Mouse (Mus musculus): ENCODE measurements around the gene Isl1. TPM values are rescaled to one million over a fixed set of nuclear protein-coding genes. Genes with fewer than 3 reads are reported as not detected.

Gene Isl1
- total RNA-seq, 2 experiments from 2014 or later = not detected

DNA sequence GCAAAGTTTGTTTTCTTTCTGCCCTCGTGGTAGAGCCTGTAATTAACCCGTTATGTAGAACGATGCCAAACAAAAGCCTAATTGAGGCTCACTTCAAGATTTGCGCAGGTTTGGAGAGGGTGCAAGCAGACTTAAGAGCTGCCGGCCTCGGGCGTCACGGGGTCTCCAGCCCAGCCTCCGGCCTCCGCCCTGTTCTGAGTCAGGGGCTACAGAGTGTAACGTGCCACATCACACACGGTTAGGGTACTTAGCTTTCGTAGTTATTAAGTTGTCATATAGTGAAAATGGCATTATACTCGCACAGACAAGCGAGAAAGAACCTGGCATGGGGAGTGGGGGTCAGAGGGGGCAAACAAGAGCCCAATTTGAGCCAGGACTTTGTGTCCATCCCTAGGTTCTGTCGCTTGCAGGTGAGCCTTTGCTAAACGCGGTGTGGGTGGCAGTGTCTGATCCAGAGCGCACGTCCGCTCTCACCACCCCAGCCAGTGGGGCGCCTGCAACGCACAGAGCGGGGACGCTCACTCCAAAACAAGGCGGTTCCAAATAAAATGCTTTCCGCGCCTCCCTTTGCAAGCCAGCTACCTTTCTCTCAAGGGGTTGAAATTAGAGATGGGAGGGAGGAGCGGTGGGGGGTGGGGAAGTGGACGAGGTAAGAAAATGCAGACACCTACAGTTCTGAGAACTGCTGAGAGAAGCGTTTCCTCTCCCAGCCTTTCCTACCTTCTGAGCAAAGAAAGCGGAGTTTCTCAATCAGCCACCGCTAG is 12.3 kb downstream of the Isl1 start:
- no peak for ATAC-seq (replicated peaks; ENCODE audit: low FRiP score, poor library complexity, severe bottlenecking)

DNA sequence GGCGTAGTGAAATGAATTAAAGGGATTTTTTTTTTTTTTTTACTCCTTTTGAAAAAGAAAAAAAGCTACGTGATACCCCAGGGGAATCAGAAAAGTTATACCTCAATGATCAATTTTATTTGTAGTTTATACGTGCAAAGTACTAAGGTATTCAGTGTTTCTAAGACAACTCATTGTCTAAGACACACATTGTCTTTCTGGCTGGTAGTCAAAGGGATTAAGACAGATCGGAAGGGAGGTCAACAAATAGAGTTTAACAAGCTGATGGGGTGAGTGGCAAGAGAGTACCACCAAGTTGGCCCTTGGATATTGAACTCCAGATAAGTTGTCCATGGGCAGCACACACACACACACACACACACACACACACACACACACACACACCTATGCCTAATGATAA is 14.1 kb downstream of the Isl1 start:
- ATAC-seq (replicated peaks; ENCODE audit: low FRiP score, poor library complexity, severe bottlenecking) = no peak

DNA sequence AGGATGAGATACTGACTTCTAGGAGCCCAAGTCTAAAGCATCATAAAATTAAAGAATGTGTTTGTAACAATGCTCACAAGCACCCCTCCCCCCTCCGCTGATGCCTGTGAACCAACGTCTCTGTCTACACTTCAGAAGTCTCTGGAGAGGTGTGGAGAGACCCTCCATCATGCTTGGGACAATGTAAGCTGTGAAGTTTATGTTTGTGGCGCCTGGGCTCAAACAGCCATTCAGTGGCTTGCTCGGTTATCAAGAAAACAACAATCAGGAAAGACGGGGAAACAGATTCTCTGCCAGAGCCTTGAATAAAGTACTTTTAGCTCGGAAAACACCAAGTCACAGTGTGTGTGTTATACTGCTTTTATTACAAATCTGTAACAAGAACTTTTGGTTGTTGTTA is 14.8 kb downstream of the Isl1 start:
- no peak for ATAC-seq (replicated peaks; ENCODE audit: low FRiP score, poor library complexity, severe bottlenecking)

DNA sequence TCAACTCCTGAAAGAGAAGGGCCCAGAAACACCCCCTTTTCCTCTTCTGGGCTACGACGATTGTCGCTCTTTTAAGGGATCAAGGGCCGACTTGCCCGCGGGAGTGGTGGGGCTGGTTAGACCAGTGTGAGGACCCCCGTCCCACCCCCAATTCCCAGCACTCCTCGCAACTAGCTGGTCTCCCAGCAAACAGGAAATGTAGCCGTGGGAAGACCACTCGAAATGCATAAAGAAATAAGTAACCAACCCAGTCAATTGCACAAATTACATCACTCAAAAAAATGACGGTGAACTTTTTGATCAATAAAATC is 15.4 kb downstream of the Isl1 start:
- ATAC-seq (replicated peaks; ENCODE audit: low FRiP score, poor library complexity, severe bottlenecking) = no peak

DNA sequence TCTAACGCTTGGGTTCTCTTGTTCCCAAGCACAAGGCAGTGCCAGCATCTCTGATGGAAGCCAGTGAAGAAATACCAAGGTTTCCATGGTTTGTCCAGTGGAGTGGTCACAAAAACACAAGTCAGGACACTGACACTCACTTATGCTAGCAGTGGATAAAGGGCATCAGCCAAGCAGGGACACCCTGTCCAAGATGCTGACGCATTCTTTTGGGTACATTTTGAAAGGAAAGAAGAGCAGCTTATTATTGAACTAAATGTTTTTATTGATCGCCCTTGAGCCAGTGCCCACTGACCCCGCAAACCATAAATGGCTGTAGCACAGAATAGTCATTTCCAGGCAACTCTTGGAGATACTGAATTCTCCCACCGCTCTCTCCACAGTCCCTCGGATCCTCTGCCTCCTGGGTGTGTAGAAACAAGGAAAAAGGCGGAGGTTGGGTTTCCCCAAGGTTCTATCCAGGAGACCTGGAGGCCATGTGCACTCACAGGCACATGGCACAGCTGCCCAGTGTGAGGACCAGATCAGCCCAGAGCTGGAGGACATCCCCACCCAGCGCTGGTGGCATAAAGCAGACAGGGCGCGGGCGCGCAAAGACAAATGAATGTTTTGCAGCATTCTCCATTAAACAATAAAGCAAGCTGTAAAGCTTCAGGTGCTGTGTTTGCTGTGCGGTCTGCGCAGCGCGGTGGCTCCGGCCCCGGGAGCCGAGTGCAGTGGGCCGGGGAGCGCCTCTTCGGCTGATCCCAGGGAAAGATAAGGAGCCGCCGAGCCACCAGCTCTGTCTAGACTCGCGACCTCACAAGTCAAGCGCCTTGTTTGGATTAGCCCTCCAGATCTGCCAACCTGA is 16.0 kb downstream of the Isl1 start:
- ATAC-seq (replicated peaks; ENCODE audit: low FRiP score, poor library complexity, severe bottlenecking) = no peak

DNA sequence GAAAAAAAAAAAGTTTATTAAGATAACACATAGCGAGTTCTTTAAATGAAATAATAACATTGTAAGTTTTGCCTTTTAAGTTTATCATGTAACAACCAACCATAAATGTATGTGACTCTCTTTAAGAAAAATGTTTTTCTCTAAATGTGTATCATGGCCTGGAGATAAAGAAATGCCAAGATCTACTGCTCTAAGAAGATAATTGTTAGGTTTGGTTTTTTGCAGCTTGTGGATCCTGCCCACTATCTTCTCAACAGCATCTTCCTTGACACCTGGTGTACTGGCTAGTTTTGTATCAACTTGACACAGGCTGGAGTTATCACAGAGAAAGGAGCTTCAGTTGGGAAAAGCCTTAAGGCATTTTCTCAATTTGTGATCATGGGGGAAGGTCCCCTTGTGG is 19.8 kb downstream of the Isl1 start:
- ATAC-seq (replicated peaks; ENCODE audit: low FRiP score, poor library complexity, severe bottlenecking) = no peak

DNA sequence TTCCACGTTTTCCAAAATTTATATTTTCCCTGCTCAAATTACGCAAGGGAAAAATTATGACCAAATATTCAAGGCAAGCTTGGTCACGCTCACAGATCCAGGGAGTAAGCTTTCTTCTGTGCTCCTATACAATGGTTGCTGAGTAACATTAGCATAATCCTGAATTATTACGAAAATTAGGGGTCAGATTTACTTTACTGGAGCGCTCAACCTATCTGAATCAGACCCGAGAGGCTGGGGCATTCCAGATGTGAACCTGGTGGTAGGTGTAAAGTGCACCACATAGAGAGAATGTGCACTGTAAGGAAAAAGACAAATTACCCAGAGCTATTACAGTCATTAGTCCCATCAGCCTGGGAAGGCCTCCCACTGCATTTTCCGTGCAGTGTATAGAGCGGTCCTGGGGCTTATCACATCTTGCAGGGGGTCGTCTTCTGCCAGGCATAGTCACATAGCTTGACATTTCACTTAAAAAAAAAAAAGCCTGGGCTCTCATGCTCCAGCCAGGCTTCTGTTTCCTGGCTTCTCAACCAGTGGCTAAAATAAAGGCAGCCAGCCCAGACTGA is 30.2 kb downstream of the Isl1 start:
- ATAC-seq (replicated peaks; ENCODE audit: low FRiP score, poor library complexity, severe bottlenecking) = no peak
